Mouse (Mus musculus): ENCODE data around the gene Tmem258.

Gene Tmem258

DNA sequence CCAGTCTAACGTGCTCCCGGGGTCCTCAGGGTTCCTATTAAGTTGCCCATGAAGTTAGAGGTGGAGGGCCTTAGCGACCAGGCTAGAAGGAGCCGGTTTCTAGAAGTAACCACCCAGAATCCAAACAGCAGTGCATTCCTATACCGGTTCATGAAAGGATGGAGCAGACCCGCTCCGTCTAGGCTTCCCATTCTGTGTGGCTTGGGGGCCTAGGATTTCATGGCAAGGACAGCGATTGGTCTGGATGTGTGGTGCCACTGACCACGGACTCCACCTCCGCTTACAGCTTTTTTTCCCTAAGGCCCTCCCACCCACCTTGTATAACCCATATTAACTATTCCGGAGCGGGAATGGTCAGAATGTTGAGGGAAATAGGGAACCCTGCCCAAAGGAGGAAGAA, 19.7 kb upstream of the Tmem258 start:
- peak; percentile 68 for DNase-seq (ENCODE audit: inconsistent ontology term)

DNA sequence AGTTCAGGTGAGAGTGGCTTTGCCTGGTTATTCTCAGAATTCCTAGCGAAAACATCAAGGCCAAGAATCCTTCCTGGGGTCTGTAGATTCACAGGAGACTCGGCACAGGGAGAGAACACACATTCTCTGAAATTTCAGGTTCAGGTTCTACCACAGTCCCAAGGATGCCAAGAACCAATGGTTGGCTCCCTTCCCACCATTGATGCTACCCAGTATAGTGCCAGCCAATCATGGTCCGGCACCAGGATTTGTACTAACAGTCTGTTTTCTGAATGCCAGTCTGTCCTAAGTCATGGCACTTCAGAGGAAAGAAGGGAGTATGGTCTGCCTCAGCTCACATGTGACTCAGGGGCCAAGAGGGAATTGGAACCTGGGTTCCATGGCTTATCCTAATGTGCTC, 17.9 kb upstream of the Tmem258 start:
- DNase-seq (ENCODE audit: inconsistent ontology term), result no peak

DNA sequence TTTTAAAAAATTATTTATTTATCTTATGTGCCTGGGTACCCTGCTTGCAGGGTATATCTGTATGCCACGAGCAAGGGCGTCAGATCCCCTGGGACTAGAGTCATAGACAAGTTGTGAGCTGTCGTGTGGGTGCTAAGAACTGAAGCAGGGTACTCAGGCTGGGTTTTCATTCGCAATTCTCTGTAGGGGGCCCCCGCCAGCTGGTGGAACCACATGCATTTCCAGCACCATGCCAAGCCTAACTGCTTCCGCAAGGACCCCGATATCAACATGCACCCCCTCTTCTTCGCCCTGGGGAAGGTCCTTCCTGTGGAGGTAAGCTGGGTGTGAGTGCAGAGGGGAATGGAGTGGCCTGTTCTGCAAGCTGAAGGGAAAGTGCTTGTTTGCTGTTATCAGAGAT, 17.2 kb upstream of the Tmem258 start:
- no peak for DNase-seq (ENCODE audit: inconsistent ontology term)

DNA sequence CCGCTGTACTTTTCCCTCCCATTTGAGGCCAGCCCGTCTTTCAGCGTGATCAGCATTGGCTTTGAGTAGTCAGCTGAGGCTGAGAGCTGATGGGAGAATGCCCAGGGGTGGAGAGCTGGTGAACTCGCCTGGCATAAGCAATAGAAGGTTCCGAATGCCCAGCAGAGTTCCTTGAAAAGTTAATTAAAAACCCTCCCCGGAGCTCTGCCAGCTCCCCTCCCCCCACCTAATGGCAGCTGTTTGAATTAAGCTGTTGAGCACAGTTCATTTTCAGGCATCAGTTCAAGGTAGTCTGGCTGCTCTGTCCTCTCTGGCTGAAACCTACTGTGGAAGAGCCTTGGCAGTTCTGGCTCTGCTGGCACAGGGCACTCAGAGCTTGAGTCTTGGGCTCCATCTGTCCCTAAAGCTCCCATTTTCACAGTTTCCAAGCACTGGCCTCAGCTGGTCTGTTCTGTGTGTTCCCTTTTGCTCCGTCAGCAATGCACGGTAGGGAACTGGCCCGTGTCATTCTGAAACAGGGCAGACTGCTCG, 15.5 kb upstream of the Tmem258 start:
- peak; percentile 74 for DNase-seq (ENCODE audit: inconsistent ontology term)

DNA sequence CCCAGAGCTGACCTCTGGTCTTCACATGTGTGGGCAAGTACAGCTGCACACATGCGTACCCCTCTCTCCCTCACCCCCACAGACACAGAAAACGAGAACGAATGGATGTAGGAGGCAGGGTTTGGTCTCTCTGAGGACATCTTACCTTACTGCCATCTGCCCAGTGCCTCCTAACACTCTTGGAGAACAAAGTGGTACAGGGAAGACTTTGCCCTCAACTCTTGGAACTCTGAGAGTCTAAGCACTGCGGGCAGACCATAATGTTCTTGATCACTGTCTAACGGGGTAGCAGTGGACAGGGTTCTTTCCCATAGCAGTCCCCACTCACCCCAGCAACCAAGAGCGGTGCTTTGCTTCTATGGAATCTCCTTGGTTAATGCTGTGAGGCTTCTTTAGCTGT, 14.8 kb upstream of the Tmem258 start:
- no peak for DNase-seq (ENCODE audit: inconsistent ontology term)

DNA sequence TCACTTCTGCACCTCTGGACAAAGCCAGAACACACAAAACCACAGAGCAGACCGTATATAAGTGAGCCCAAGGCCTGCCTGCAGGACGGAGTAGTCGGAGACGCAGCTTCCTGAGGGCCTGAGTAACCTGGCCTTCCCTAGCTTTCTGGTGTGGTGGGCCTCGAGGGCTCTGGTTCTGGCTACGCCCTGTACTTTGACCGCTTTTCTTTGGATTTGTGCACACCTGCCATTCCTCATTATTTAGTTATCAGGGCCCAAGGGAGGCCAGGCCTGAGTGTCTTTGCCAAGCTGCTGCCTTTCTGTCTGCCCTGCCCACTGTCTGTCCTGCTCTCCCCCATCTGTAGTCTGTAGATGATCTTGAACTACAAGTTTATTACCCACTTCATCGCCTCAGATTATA, 13.9 kb upstream of the Tmem258 start:
- DNase-seq (ENCODE audit: inconsistent ontology term), result no peak

DNA sequence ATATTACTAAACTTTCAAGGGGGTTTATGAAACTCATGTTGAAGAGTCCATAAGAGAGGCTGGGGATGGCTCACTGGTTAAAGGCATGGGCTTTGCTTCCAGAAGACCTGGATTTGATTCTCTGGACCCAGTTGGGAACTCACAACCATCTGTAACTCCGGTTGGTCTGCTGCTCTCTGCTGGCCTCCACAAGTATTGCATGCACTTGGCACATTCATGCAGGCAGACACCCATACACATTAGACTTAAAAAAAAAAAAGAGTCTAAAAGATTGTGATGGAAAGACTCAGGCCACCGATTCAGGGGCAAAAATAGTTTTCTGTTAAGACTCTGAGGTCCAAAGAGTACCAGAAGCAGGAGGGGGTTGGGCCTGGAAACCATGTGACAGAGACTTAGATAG, 13.0 kb upstream of the Tmem258 start:
- DNase-seq (ENCODE audit: inconsistent ontology term), result peak; percentile 32

DNA sequence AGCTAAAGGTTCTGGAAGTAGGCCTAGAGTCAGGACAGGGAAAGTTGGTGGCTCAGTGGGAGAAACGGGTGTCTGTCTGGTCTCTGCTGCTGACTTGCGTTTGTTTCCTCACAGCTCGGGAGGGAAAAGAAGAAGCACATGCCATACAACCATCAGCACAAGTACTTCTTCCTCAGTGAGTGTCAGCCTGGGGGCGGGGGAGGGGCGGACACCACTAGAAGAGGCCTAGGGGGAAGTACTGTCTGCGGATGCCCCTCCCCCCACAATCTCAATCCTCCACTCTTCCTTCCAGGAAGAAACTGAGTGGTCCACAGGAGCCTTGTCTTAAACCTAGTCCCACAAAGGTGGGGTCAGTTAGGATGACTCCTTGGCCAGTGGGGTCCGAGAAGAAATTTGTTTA, 12.5 kb upstream of the Tmem258 start:
- no peak for DNase-seq (ENCODE audit: inconsistent ontology term)

DNA sequence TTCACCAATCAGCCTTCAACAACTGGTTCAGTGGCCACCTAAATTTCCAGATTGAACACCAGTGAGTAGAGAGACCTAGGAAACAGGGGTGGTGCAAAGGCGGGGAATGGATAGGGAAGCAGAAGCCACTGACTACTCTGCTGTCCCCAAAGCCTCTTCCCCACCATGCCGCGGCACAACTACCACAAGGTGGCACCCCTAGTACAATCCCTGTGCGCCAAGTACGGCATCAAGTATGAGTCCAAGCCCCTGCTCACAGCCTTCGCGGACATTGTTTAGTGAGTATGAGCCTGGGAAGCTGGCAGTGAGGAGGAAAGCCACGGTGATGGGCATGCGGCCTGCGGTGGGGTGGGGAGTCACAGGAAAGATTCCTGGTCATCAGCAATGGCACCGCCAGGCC, 9.5 kb upstream of the Tmem258 start:
- DNase-seq (ENCODE audit: inconsistent ontology term), result no peak

DNA sequence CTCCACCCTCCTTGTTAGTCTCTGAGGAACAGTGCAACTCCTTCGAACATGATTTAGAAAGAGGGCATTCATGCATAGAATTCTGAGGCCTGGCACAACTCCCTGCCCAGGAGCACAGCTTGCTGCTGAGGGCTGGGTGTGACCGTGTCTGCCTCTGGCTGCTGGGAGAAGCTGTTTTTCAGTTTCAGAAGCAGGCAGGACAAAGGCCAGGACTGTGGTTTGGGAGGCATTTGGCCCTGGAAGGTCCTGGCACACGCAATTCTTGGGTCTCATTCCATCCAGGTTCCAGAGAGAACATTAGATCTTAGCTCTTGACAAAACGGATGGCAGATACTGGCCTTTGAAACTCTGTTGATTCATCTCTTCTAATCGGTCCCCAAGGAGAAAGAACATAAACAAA, 8.6 kb upstream of the Tmem258 start:
- peak; percentile 88 for DNase-seq (ENCODE audit: inconsistent ontology term)

DNA sequence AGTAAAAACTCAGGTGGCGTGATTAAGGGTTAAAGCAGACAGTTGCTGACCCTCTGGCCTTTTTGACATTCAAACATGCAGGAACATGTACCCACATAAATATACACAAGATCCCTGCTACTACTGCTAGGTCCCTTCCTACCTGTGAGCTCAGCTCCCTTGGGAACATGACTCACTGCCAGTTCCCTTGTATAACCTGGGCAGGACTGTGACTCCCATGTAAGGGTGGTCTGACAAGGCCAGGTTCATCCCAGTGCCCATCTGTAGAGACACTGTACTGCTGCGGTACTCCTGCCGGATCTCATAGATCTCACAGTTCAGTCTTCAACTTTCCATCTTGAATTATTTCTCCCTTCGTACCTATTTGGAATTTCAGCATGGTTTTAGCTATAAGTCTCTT, 6.7 kb upstream of the Tmem258 start:
- DNase-seq (ENCODE audit: inconsistent ontology term), result no peak

DNA sequence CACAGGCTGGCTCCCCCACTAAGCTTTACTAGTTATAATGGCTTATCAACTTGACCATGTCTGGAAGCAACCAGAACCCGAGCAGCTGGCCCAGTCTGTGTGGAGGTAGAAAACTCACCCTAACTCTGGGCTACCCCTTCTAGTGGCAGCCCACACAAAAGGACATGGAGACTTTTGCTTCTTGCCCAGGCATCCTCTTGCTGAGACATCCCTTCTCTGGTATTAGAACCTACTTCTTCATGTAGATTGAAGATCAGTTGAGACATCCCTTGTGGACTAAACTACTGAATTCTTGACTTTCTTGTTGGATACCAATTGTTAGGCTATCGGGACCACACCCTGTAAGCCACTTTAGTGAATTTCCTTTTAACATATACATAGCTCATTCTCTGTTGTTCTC, 5.5 kb upstream of the Tmem258 start:
- no peak for DNase-seq (ENCODE audit: inconsistent ontology term)

DNA sequence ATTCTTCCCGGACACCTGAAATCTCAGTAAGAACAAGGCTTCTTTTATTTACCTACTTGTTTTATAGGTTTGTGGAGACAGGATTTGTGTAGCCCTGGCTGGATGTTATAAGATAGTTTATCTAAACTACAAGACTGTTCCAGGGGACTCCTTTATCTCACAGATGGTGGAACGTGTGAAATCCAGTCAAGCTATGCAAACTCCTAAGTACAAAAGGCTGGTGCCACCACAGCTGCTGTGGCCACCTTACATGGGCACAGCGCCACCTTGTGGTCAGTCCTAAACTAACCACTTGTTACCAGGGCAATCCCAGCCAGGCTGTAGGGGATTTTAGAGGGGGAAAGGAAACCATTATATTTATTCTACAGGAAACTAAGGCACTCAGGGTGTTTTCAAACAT, 5.1 kb upstream of the Tmem258 start:
- peak; percentile 62 for DNase-seq (ENCODE audit: inconsistent ontology term)

DNA sequence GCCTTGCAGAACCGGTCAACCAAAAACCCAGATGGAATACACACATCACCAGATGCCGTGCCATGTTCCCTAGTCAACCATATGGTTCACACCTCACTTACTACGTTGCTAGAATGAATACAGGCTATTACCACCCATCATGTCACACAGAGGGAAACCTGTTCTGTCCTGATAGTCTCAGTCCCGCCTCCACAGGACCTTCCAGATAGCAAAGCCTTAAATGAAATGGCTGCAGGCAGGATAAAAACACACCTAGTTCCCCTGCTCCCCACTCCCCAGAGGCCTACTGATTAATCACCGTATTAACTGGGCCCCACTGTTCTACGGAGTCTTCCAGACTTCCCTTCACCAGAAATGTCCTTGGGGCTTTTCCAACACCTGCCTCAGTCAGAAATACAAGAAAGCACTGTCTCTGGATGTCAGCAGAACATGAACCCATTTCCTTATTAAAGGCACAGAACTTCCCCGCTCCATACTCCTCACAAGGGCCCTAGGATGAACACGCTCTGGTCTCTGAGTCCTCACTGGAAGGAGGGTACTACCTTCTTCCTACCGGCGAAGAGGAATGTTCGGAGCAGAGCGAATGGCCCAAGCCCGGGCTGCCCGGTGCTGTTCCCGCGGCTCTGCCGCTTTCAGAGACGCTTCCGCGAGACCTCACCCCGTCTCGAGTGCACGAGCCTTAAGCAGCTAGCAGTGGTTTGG, 517 bp upstream of the Tmem258 start:
- DNase-seq (ENCODE audit: inconsistent ontology term), result no peak

DNA sequence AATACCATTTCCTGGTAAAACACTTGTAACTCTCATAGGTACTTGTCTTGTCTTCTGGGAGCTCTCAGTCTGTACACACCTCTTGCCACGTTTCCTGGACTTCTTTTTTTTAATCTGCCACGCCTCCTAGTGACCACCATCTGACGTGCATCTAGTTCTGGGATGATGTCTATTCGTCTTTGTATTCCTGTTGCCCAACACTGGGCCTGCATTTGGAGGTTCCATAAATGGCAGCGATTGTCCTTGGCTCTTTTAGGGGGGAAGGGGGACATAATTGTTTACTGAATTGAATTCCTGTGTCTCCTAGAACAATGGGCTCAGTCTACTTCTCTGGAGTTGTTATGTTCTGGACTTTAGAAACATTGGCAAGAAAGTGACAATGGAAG, 795 bp downstream of the Tmem258 start:
- peak; percentile 76 for DNase-seq (ENCODE audit: inconsistent ontology term)

DNA sequence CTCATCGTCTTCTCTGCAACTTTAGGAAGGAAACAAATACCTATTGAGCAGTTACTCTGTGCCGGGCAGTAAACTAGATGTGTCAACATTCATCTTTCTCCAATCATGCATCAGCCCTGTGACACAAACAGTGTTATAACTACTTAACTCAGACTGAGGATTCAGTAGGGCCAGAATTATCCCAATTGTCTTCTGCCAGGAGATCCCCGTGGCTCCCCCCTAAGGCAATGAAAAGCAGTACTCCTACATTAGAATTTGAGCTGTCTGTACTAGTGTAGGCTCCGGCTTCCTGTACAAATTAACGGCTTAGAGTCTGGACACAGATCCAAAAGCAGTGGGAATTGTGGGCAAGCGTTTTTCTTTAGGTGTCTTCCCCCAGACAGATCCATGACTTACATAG, 1.2 kb downstream of the Tmem258 start:
- no peak for DNase-seq (ENCODE audit: inconsistent ontology term)

DNA sequence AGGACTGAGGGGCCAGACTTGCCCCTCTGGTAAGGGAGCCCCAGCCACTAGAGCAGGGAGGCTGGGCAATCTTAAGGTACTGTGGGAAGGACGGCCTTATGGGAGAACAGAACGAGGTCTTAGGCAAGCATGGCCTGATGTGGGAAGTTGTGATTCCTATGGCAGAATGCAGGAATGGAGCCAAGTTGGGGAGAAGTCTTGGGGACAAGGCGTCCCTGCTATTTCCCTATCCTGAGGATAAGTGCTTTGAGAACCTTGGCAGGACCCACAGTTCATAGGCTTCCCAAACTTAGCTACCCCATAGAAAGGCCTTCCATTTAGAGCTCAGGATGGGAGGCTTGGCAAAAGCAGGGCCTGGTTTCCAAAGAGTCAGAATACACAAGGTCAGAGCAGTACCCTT, 5.0 kb downstream of the Tmem258 start:
- DNase-seq (ENCODE audit: inconsistent ontology term), result no peak

DNA sequence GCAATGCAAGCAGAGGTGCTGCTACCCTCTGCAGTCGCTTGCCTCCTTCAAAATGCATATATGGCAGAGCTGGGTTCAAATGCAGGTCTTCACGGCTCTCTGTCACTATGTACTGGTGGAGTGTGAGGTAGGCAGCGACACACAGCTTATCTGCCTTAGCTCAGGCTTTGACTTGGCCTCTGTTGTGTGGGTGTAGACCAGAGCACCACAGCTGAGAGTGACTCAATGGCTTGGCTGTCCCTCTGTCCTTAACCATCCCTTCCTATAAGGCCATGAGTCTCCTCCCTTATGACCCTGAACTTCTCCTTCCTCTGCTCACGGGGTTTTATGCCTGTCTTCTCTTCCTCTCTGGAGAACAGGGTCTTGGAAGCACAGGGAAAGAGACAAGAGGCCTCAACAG, 7.1 kb downstream of the Tmem258 start:
- DNase-seq (ENCODE audit: inconsistent ontology term), result no peak

DNA sequence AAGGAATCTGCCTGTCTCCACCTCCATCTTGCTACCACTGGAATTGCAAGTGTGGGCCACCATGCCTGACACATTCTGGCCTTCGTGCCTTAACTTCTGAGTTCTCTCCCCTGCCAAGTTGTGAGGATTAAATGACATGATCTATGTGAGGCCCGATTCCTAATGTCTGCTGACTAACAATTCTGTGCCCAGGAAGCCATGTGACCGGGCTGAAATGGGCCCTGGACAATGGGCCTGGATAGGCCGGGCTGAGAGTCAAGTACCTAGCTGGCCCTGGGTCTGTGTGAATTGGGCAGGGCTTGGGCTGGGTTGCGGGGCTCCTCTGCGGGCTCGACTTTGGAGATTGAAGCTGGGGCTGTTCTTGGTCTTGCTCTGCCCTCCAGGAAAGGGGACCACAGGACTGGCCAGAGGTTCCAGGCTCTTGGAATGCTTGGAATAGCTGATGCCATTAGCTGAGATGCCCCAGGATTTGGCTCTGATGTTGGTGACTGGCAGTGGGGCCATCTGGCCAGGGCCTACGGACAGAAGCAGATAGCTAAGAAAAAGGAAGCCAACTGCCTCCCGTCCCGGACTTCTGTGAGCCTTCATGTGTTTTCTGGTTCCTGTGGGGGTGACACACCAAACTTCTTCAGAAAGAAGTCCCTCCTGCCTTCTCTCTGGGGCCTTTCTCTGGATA, 10.1 kb downstream of the Tmem258 start:
- no peak for DNase-seq (ENCODE audit: inconsistent ontology term)

DNA sequence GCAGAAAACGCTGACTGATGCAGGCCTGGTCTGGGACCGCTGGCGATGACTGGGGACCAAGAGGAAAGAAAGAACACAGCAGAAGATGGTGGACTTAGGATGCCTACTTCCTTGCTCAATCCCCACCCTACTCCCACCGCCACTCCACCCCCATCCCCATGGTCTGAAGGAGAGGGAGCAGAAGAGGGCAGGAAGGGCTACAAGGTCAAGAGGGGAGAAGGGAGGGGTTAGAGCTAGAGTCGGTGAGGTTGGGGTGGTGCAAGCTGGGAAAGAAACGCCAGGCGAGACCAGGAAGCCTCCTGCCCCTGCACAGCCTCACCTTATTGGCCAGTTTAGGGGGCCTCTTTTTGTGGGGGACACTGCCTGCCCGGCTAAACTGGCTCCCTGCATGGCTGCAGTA, 12.3 kb downstream of the Tmem258 start:
- no peak for DNase-seq (ENCODE audit: inconsistent ontology term)

DNA sequence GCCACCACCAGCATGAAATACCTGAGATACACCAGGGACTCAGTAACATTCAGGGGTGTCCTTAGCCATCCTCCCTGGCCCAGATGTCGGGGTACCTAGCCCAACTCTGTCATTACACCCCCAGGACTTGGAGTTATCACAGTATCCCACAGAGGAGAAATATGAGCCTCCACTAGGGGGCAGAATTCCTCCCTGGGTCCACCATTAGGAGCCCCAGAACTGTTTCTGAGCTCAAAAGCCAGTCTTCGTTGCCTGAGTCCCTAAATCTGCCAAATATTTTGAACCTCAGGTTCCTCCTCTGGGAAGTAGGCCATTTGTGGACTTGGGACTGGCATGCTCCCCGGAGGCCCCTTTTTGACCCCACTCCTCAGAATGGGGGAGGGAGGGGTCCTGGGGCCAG, 15.3 kb downstream of the Tmem258 start:
- DNase-seq (ENCODE audit: inconsistent ontology term), result no peak

DNA sequence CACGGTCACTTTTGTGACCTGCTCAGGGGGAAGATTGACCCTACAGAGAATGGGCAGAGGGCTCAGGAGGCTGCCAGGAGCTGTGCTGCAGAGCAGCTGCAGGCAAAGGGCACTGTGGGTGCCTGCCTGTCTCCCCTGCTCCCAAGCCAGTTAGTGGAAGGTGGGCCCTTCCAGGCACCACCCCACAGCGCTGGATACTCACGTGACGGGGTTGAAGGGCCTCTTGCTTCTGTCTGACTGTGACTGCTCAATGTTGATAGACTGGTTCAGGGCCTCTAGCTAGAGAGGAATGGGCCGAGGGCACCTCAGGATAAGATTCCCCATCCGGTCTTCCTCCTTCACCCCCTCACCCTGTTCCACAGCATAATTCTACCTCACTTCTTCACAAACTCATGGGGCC, 15.8 kb downstream of the Tmem258 start:
- no peak for DNase-seq (ENCODE audit: inconsistent ontology term)

DNA sequence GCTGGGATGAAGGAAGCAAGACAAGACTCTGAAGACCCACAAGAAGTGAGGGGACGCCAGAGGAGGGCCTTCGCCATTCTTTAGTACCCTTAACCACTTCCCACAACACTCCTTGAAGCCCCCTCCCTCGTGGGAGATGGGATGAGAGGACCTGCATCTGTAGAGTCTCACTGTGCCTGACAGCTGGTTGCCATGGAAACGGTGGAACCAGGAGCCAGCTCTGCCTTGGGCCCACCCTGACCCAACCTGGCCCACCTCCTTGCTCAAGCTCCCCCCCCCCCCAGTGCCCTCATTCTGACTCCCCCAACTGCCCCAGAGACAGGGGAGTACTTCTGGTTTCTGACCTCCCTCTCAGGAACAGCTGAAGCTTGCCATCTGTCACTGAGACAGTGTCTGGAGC, 17.8 kb downstream of the Tmem258 start:
- no peak for DNase-seq (ENCODE audit: inconsistent ontology term)

DNA sequence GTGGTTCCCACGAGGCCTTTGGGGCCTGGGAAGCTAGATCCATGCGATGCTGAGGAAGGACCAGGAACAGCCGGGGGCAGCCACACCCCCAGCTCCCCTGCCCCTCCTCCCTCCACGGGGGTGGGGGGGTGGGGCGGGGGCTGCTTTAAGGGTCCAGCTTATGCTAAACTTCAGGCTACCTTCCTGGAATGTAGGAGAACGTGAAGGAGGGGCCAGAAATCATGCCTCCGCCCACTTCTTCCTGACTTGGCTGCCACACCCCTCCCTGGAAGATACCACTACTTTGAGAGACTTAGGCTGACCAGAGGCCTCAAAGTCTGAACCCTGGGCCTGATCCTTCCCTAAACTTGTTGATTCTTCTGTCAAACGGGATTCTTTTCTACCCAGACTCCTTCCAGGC, 18.8 kb downstream of the Tmem258 start:
- DNase-seq (ENCODE audit: inconsistent ontology term), result no peak
